16 mouse cellular contexts compared by ENCODE assay signal in genomic region chr10:76445996-76446681, GRCm38 (mm10). TPM values are rescaled to one million over a fixed set of nuclear protein-coding genes. Genes with fewer than 3 reads are reported as not detected.
DNase-seq lines count a peak whose midpoint lies in the region; ATAC-seq lines count a peak whose summit lies in the region.
"Had no signal": no experiment of that assay in that cellular context is flagged by ENCODE, and none has a peak within 500 bp of the region (broad histone marks: within the 10 kb centered on the region; RNA-seq: fewer than 3 reads in every experiment).

No protein-coding gene starts in this region.

- DNase-seq in heart, adult 18-20 months: peak; percentile 23 to 38
- DNase-seq in heart, adult 11 months: no peak
- peak; percentile 39 to 54 for DNase-seq in kidney, postnatal 36 days
- no peak for DNase-seq in right cerebral cortex, adult 18-20 months
- no peak for DNase-seq in left cerebral cortex, postnatal 4 days
- DNase-seq: B cell, adult 2 months; cerebellum, postnatal 25 days; gastrocnemius, postnatal 10 days; right cerebral cortex, postnatal 14 days had no signal

- peaks cover 25% of the 10 kb centered on the region for H3K4me1 ChIP-seq in lung, embryonic 15.5 days

- ATAC-seq in common myeloid progenitor, adult 5-6 weeks (replicated peaks; ENCODE audit: low read depth, poor library complexity, severe bottlenecking): peak; percentile 26
- no peak for ATAC-seq in lung, embryonic 15.5 days (ENCODE audit: borderline replicate concordance, extremely low read depth, low FRiP score, low TSS enrichment)
- no peak for ATAC-seq in frontal cortex, adult (ENCODE audit: low TSS enrichment)
- ATAC-seq: inflammation-experienced regulatory T-cells, adult 6 months; Patski had no signal

- H3K4me2 ChIP-seq in lung, embryonic 15.5 days: no peak overlapping the region

- no peaks in the 10 kb centered on the region for H3K36me3 ChIP-seq in lung, embryonic 15.5 days

- H3K27me3 ChIP-seq in lung, embryonic 15.5 days: no peaks in the 10 kb centered on the region
- H3K27me3 ChIP-seq: Patski had no signal

- peak overlapping the region; percentile 48; the same call in 1 of the 2 replicates for H3K27ac ChIP-seq in lung, embryonic 15.5 days

- intact Hi-C loops in left cerebral cortex, postnatal 4 days (cut with DNase I): no loop called here

- no peak overlapping the region for H3K9ac ChIP-seq in lung, embryonic 15.5 days

- WGBS in lung, embryonic 15.5 days: 58% methylated on average over 4 of the region's 4 CpGs

- no peaks in the 10 kb centered on the region for H3K9me3 ChIP-seq in lung, embryonic 15.5 days

- no peak overlapping the region for H3K4me3 ChIP-seq in lung, embryonic 15.5 days

RNA-seq across cellular contexts. Expression of gene 2610028H24Rik, which starts 2.7 kb away (rescaled TPM):
- total RNA-seq in heart, adult 18-20 months (2021): under 1 TPM in 1 of 2 experiments, not detected in 1; 0.62 TPM
- total RNA-seq in common myeloid progenitor, adult 5-6 weeks (2017): not detected in 2 replicates
- 1.3 TPM in 2 replicates for polyA plus RNA-seq in lung, embryonic 15.5 days (2015; fragmentation: Nextera tagmentation; extraction: Ambion mirVana)
- total RNA-seq in left cerebral cortex, postnatal 4 days (2021): not detected
- polyA plus RNA-seq: inflammation-experienced regulatory T-cells, adult 6 months; limb, embryonic 14.5 days; Patski had no signal

RNA-seq across cellular contexts. Expression of gene Pcnt, which starts 3.6 kb away (rescaled TPM):
- total RNA-seq in heart, adult 18-20 months (2021): 10 to 100 TPM; 37.5 to 55.8 TPM
- 70.6 and 77.7 TPM in 2 replicates for total RNA-seq in common myeloid progenitor, adult 5-6 weeks (2017)
- polyA plus RNA-seq in lung, embryonic 15.5 days (2015; fragmentation: Nextera tagmentation; extraction: Ambion mirVana): 16.2 and 18.5 TPM in 2 replicates
- total RNA-seq in left cerebral cortex, postnatal 4 days (2021): 10 to 100 TPM; 11.5 to 11.6 TPM

RNA-seq across cellular contexts. Expression of gene AC141477.1, which starts 5.9 kb away (rescaled TPM):
- not detected for total RNA-seq in heart, adult 18-20 months (2021)
- 9.6 TPM in 1 of 2 replicates, not detected in the other for total RNA-seq in common myeloid progenitor, adult 5-6 weeks (2017)
- 1.6 TPM in 1 of 2 replicates, not detected in the other for polyA plus RNA-seq in lung, embryonic 15.5 days (2015; fragmentation: Nextera tagmentation; extraction: Ambion mirVana)
- total RNA-seq in left cerebral cortex, postnatal 4 days (2021): not detected
- total RNA-seq: gastrocnemius, postnatal 10 days had no signal
- polyA plus RNA-seq: limb, embryonic 14.5 days; Patski; stomach, embryonic 16.5 days had no signal

RNA-seq across cellular contexts. Expression of gene Mcm3ap, which starts 22.6 kb away (rescaled TPM):
- total RNA-seq in heart, adult 18-20 months (2021): 10 to 100 TPM; 23.1 to 27.5 TPM
- total RNA-seq in common myeloid progenitor, adult 5-6 weeks (2017): 95.8 and 110 TPM in 2 replicates
- 41.7 and 49.2 TPM in 2 replicates for polyA plus RNA-seq in lung, embryonic 15.5 days (2015; fragmentation: Nextera tagmentation; extraction: Ambion mirVana)
- 10 to 100 TPM; 59.3 to 61.9 TPM for total RNA-seq in left cerebral cortex, postnatal 4 days (2021)

RNA-seq across cellular contexts. Expression of gene Ybey, which starts 22.8 kb away (rescaled TPM):
- 1 to 10 TPM; 3.2 to 3.5 TPM for total RNA-seq in heart, adult 18-20 months (2021)
- total RNA-seq in common myeloid progenitor, adult 5-6 weeks (2017): 5.3 and 8.8 TPM in 2 replicates
- polyA plus RNA-seq in lung, embryonic 15.5 days (2015; fragmentation: Nextera tagmentation; extraction: Ambion mirVana): 6.1 and 6.6 TPM in 2 replicates
- total RNA-seq in left cerebral cortex, postnatal 4 days (2021): 1 to 10 TPM; 3.8 TPM

Comparison
In these comparisons a context has a peak if more than half of its experiments do, and no peak if none do; other contexts are left out.
1. DNase-seq: peak in heart, adult 18-20 months (2 of 2) and kidney, postnatal 36 days (2 of 2); none in heart, adult 11 months (single experiment), right cerebral cortex, adult 18-20 months (single experiment) and left cerebral cortex, postnatal 4 days (single experiment).